Mouse (Mus musculus) left cerebral cortex, adult 8-10 months (tissue): ENCODE measurements around the gene Gm38394. TPM values are rescaled to one million over a fixed set of nuclear protein-coding genes. Genes with fewer than 3 reads are reported as not detected.
A peak's percentile ranks its signal among the peaks of the same experiment; 100 is the strongest.
"Not testable (repeated sequence)": the region's sequence is repeated elsewhere in the genome, so short reads cannot be mapped to it uniquely, and the experiment has no call there.

Experiments
- DNase-seq, 2 experiments: peaks; one replicate each; pipeline ENCODE4 v3.0.0; 2022; ENCODE audit warnings: low spot score in 2 of 2
- total RNA-seq, 4 experiments: library from RNA; stranded (reverse); gene quantifications; 2 replicates each; pipeline ENCODE4 v1.2.4; 2022

Gene Gm38394
- total RNA-seq: 10 to 100 TPM; 22.9 to 26.3 (median 25.1) TPM

DNA sequence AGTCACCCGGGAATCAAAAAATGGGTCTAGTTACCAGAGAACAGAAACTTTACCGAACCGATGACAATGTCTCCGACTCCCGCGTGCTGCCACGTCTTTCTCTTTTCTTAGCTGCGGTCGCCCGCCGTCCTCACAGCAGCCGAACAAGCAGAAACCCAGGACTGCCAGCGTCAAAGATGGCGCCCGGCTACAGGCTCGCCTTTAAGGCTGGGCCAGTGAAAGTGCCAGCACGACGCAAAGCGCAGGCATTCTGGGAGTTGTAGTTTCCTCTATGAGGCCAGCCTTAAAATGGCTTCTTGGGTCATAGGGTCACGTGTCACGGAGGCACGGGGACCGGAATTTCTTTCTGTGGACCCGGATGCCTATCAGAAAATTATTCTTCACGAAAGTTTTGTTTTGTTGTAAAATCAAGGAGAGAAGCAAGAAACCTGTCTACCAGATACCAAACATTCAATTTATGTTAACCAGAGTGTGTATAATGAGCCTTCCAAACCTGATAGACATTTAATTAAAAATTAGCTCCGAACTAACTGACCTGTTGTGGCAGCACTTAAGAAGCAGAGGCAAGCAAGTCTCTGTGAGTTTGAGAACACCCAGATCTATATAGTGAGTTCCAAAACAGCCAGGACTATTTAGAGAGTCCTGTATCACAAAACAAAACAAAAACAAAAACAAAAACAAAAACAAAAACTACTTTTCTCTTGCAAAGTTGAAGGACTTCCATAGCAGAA is at the start of gene Gm38394:
TSS of gene Gm38394 (minus strand) at position 116 of the 731 bp plus-strand sequence.
- peak; percentile 87 to 94 for DNase-seq

GRCm38 (mm10) chr1:133710895-133711294 is 49.8 kb upstream of the Gm38394 start:
- no peak for DNase-seq

- DNase-seq: no peak
These were observed 48.2 kb upstream of the Gm38394 start for GRCm38 (mm10) chr1:133709292-133709691.

- DNase-seq: not testable (repeated sequence)
These were observed 40.7 kb upstream of the Gm38394 start for GRCm38 (mm10) chr1:133701824-133702223.

DNA sequence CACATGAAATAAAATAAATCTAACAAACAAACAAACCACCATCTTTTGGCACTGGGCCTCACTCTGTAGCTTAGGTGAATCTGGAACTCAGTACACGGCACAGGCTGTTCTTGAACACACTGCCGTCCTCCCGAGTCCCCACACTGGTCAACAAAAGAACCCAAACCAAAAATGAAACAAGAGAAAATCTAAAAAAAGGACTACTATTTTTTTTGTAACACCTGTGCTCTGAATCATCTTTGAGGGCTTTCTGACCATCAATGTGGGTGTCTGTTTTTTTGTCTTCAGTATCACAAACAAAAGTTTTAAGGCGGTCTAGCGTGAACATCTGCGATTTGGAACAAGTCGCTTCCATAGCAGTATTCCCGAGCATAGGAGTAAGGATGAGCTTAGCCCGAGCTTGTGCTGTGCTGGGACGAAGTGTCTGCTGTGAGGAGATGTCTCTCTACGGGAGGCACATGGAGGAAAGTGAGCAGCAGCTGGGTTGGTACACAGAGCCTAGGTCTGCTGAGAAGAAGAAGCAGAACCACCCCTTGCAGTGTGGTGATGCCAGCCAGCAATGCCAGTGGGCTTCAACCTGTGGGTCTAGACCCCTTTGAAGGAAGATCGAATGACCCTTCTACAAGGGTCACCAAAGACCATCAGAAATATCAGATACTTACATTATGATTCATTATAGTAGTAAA is 37.0 kb upstream of the Gm38394 start:
- DNase-seq: no peak

DNA sequence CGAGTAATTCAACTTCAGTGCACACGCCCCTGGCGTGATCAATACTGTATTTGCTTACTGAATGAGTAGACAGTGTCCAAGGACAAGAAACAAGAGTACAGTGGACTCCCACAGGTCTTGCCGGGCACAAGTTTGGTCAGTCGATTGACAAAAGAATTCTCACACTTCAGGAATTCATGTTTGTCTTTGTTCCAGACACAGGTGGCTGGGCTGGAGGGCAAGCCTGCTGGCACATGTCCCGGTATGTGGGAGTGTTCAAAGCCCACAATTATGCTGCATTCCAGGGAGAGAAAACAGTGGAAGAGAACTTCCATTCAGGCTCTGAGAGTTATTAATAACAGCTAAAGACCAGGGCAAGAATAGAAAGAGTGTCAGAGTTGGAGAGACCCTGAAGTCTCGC is 34.8 kb upstream of the Gm38394 start:
- DNase-seq: no peak

- no peak for DNase-seq
These were observed 33.8 kb upstream of the Gm38394 start for GRCm38 (mm10) chr1:133694876-133695275.

DNA sequence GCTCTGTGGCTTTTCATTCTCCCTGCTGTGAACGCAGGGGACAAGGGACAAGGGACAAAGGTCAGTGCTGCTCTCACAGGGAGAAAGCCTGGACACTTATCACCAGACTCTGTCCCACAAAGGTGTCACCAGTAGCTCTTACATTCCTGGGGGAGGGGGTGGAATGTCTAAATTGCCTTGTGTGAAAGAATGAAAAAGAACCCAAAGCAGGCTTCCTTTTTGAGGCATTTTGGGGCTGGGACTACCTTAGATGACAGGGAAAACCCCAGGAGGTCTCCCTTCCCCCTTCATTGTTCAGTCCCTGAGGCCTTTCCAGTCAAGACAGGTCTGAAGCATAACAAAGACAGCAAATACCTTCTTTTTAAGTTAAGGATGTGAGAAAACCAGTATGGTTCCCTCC is 33.2 kb upstream of the Gm38394 start:
- DNase-seq: no peak

GRCm38 (mm10) chr1:133693536-133694114 is 32.5 kb upstream of the Gm38394 start:
- no peak for DNase-seq

DNA sequence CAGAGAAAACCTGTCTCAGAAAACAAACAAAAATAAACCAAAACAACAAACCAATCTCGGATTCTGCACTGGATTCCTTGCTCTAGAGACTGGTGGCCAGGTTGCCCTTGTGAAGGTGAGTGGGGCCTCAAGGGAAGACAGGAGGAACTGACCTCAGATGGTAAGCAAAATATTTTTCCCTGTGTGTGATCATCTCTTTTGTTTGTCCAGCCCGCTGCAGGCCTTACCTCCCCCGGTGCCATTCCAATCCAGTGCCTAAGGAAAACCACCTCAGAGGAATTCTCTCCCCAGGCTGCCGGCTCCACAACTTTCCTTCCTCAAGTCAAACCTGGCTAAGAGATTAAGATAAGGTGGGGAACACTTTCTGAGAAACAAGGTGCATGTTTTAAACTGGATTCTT is 31.1 kb upstream of the Gm38394 start:
- no peak for DNase-seq

- no peak for DNase-seq
These were observed 29.9 kb upstream of the Gm38394 start for GRCm38 (mm10) chr1:133691046-133691445.

- no peak for DNase-seq
These were observed 28.8 kb upstream of the Gm38394 start, which contains the start of gene Lax1 for GRCm38 (mm10) chr1:133689897-133690296. Lax1 (minus strand) TSS chr1:133690108.

- DNase-seq: no peak
These were observed 27.2 kb upstream of the Gm38394 start for GRCm38 (mm10) chr1:133688301-133688700.

GRCm38 (mm10) chr1:133685749-133686519 is 24.8 kb upstream of the Gm38394 start:
- DNase-seq: no peak

DNA sequence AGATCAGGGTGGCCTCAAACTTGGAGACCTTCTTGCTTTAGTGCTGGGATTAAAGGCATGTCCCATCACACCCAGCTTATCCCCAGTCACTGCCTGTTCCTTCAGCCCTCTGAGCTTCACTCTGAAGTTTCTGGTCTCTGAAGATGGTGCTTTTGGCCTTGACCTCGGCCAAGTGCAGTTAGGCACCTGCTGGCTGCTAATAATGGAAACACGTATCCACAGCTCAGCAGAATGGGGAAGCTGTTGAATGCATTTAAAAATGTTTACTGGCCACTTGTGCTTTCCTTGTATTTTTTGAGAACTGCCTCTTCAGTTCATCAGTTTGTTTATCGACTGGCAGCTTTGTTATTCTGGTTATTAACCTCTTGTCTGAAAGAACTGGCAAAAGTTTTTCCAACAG is 10.7 kb upstream of the Gm38394 start:
- DNase-seq: no peak

GRCm38 (mm10) chr1:133671266-133671665 is 10.1 kb upstream of the Gm38394 start:
- no peak for DNase-seq

DNA sequence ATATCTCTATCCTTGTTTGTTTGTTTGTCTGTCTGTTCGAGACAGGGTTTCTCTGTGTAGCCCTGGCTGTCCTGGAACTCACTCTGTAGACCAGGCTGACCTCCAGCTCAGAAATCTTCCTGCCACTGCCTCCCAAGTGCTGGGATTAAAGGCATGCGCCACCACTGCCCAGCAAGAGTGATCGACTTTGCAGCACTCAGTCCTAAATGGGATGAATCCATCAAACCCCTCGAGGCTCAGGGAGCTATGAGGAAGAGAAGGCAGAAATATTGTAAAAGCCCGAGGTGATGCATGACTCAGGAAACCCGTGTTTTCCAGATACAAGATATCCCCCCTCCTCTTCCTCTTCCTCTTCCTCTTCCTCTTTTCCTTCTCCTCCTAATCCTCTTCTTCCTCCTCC is 9.7 kb upstream of the Gm38394 start:
- no peak for DNase-seq

DNA sequence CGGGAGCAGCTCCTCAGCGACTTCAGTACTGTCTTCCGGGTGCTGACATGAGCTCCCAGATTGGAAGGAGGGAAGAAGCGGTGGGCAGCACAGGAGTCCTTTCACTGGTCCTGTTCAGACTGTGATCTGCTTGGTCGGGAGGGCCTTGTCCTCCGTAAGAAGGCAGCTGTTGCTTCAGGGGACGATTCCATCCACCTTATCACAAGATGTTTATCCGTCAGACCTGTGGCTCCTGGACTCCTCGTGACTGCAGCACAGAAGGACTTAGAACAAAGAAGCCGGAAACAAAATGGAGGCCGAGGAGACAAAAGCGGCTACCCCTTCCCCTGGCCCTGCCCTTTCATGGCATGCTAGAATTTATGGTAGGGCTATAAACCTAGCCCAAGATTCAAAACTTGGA is 9.1 kb upstream of the Gm38394 start:
- no peak for DNase-seq

- DNase-seq: no peak
These were observed 7.5 kb upstream of the Gm38394 start for GRCm38 (mm10) chr1:133668618-133669017.

GRCm38 (mm10) chr1:133667721-133668120 is 6.6 kb upstream of the Gm38394 start:
- DNase-seq: no peak

DNA sequence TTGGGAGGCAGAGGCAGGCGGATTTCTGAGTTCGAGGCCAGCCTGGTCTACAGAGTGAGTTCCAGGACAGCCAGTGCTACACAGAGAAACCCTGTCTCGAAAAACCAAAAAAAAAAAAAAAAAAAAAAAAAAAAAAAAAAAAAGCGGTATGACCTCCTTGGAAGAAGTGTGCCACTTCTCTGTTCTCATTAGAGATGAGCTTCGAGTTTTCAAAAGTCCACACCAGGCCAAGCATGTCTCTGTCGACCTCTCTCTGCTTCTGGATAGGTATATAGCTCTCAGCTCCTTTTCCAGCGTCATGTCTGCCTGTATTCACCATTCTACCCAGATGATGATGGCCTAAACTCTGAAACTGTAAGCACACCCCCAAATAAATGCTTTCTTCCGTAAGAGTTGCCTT is 4.6 kb upstream of the Gm38394 start:
- not testable (repeated sequence) for DNase-seq
